Mouse (Mus musculus): ENCODE results near the gene Rgs16. TPM values are rescaled to one million over a fixed set of nuclear protein-coding genes. Genes with fewer than 3 reads are reported as not detected.

Rgs16 gene
- polyA plus RNA-seq, 1 experiment from 2014 or later: 0.34 TPM

- no peak overlapping the region for H3K4me3 ChIP-seq (ENCODE audit: low read depth, low read length)
- H3K9ac ChIP-seq: no peak overlapping the region
- TF ChIP-seq CTCF (IDR thresholded peaks at IDR 0.05; ENCODE audit: low read depth): no peak
- no peak overlapping the region for H3K27ac ChIP-seq (ENCODE audit: low read depth)
- ATAC-seq (ENCODE audit: insufficient read depth) (no peak), DNase-seq (no peak)
- no peak overlapping the region for H3K4me2 ChIP-seq
- no peaks in the 10 kb centered on the region for H3K9me3 ChIP-seq (ENCODE audit: low read depth, low read length)
- no peaks in the 10 kb centered on the region for H3K27me3 ChIP-seq (ENCODE audit: insufficient read depth, low read length)
- WGBS: 16% methylated on average over 7 of the region's 7 CpGs
- H3K4me1 ChIP-seq (ENCODE audit: insufficient read depth): 0 out of 2 replicates have a peak, but pooled peaks cover 2% of the 10 kb centered on the region
- H3K36me3 ChIP-seq (ENCODE audit: insufficient read depth): no peaks in the 10 kb centered on the region
Measured at GRCm38 (mm10) chr1:153704174-153704573, 36.0 kb upstream of the Rgs16 start.

GRCm38 (mm10) chr1:153704996-153705395 is 35.2 kb upstream of the Rgs16 start:
- Histone ChIP-seq H3K4me1 (ENCODE audit: insufficient read depth) (0 out of 2 replicates have a peak, but pooled peaks cover 2% of the 10 kb centered on the region), H3K36me3 (ENCODE audit: insufficient read depth) (no peaks in the 10 kb centered on the region), H3K4me2 (no peak overlapping the region), H3K27ac (ENCODE audit: low read depth) (no peak overlapping the region), H3K27me3 (ENCODE audit: insufficient read depth, low read length) (no peaks in the 10 kb centered on the region), H3K9ac (no peak overlapping the region), H3K9me3 (ENCODE audit: low read depth, low read length) (no peaks in the 10 kb centered on the region), H3K4me3 (ENCODE audit: low read depth, low read length) (no peak overlapping the region)
- TF ChIP-seq CTCF (IDR thresholded peaks at IDR 0.05; ENCODE audit: low read depth): no peak
- ATAC-seq (ENCODE audit: insufficient read depth) (no peak), DNase-seq (no peak)
- WGBS: 45% methylated on average over 3 of the region's 3 CpGs

- Histone ChIP-seq H3K9ac (no peak overlapping the region), H3K27ac (ENCODE audit: low read depth) (no peak overlapping the region), H3K36me3 (ENCODE audit: insufficient read depth) (no peaks in the 10 kb centered on the region), H3K4me1 (ENCODE audit: insufficient read depth) (0 out of 2 replicates have a peak, but pooled peaks cover 2% of the 10 kb centered on the region), H3K27me3 (ENCODE audit: insufficient read depth, low read length) (no peaks in the 10 kb centered on the region), H3K4me3 (ENCODE audit: low read depth, low read length) (no peak overlapping the region), H3K4me2 (no peak overlapping the region), H3K9me3 (ENCODE audit: low read depth, low read length) (no peaks in the 10 kb centered on the region)
- no peak for ATAC-seq (ENCODE audit: insufficient read depth)
- TF ChIP-seq CTCF (IDR thresholded peaks at IDR 0.05; ENCODE audit: low read depth): no peak
- WGBS: 84% methylated on average over 5 of the region's 5 CpGs
- DNase-seq: no peak
Measured at GRCm38 (mm10) chr1:153708626-153709025, 31.5 kb upstream of the Rgs16 start.

- 31% methylated on average over 5 of the region's 5 CpGs for WGBS
- peak; percentile 21; the same call in 1 of the 2 replicates for ATAC-seq (ENCODE audit: insufficient read depth)
Measured at GRCm38 (mm10) chr1:153709451-153709850, 30.7 kb upstream of the Rgs16 start.

GRCm38 (mm10) chr1:153711544-153712262 is 28.4 kb upstream of the Rgs16 start:
- 45% methylated on average over 3 of the region's 3 CpGs for WGBS
- DNase-seq (peak; percentile 60), ATAC-seq (ENCODE audit: insufficient read depth) (peak; percentile 76)
- Histone ChIP-seq H3K4me1 (ENCODE audit: insufficient read depth) (no peaks in the 10 kb centered on the region), H3K9me3 (ENCODE audit: low read depth, low read length) (no peaks in the 10 kb centered on the region), H3K9ac (no peak overlapping the region), H3K36me3 (ENCODE audit: insufficient read depth) (no peaks in the 10 kb centered on the region), H3K27me3 (ENCODE audit: insufficient read depth, low read length) (no peaks in the 10 kb centered on the region), H3K4me2 (no peak overlapping the region), H3K27ac (ENCODE audit: low read depth) (0 out of 2 replicates have a peak overlapping the region, but pooled peaks have one; percentile 15), H3K4me3 (ENCODE audit: low read depth, low read length) (no peak overlapping the region)
- no peak for TF ChIP-seq CTCF (IDR thresholded peaks at IDR 0.05; ENCODE audit: low read depth)

More at GRCm38 (mm10) chr1:153709451-153709850, 30.7 kb upstream of the Rgs16 start:
- H3K36me3 ChIP-seq (ENCODE audit: insufficient read depth): no peaks in the 10 kb centered on the region
- no peak for TF ChIP-seq CTCF (IDR thresholded peaks at IDR 0.05; ENCODE audit: low read depth)
- H3K4me3 ChIP-seq (ENCODE audit: low read depth, low read length): no peak overlapping the region
- no peak overlapping the region for H3K4me2 ChIP-seq
- H3K27ac ChIP-seq (ENCODE audit: low read depth): no peak overlapping the region
- H3K9me3 ChIP-seq (ENCODE audit: low read depth, low read length): no peaks in the 10 kb centered on the region
- H3K9ac ChIP-seq: no peak overlapping the region
- no peak for DNase-seq
- H3K4me1 ChIP-seq (ENCODE audit: insufficient read depth): no peaks in the 10 kb centered on the region
- H3K27me3 ChIP-seq (ENCODE audit: insufficient read depth, low read length): no peaks in the 10 kb centered on the region

- Histone ChIP-seq H3K27me3 (ENCODE audit: insufficient read depth, low read length) (no peaks in the 10 kb centered on the region), H3K9ac (no peak overlapping the region), H3K27ac (ENCODE audit: low read depth) (no peak overlapping the region), H3K4me3 (ENCODE audit: low read depth, low read length) (no peak overlapping the region), H3K4me2 (no peak overlapping the region), H3K36me3 (ENCODE audit: insufficient read depth) (no peaks in the 10 kb centered on the region), H3K4me1 (ENCODE audit: insufficient read depth) (no peaks in the 10 kb centered on the region), H3K9me3 (ENCODE audit: low read depth, low read length) (no peaks in the 10 kb centered on the region)
- no peak for TF ChIP-seq CTCF (IDR thresholded peaks at IDR 0.05; ENCODE audit: low read depth)
- 90% methylated on average over 2 of the region's 2 CpGs for WGBS
- ATAC-seq (ENCODE audit: insufficient read depth) (no peak), DNase-seq (no peak)
Measured at GRCm38 (mm10) chr1:153712633-153713032, 27.5 kb upstream of the Rgs16 start.

- TF ChIP-seq CTCF (IDR thresholded peaks at IDR 0.05; ENCODE audit: low read depth): no peak
- Histone ChIP-seq H3K27ac (ENCODE audit: low read depth) (no peak overlapping the region), H3K4me2 (no peak overlapping the region), H3K4me1 (ENCODE audit: insufficient read depth) (no peaks in the 10 kb centered on the region), H3K9ac (no peak overlapping the region), H3K4me3 (ENCODE audit: low read depth, low read length) (no peak overlapping the region), H3K9me3 (ENCODE audit: low read depth, low read length) (no peaks in the 10 kb centered on the region), H3K27me3 (ENCODE audit: insufficient read depth, low read length) (no peaks in the 10 kb centered on the region), H3K36me3 (ENCODE audit: insufficient read depth) (no peaks in the 10 kb centered on the region)
- DNase-seq (no peak), ATAC-seq (ENCODE audit: insufficient read depth) (no peak)
- WGBS: 74% methylated on average over 1 of the region's 1 CpGs
Measured at GRCm38 (mm10) chr1:153717990-153718389, 22.2 kb upstream of the Rgs16 start.
